Mouse (Mus musculus): ENCODE results near the gene B430306N03Rik. TPM values are rescaled to one million over a fixed set of nuclear protein-coding genes. Genes with fewer than 3 reads are reported as not detected.

The B430306N03Rik gene
- polyA plus RNA-seq, 1 experiment from 2014 or later = not detected

DNA sequence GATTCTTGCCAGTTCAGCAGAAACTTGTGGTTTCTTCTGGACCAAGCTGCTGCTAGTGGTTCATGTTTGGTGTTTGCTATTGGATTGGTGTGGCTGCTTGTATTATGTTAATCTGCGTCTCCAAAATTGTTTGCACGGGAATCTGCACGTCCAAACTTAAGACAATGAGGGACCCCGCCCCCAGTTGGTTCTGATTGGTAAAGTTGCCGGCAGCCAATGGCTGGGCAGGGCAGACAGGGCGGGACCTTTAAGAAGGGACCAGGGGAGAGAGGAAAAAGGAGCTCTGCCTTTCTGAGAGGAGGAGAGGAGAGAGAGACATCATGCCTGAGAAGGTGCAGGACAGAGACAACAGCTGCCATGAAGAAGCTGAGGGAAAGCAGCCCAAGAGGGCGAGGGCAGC, 40.2 kb upstream of the B430306N03Rik start:
- H3K4me2 ChIP-seq (ENCODE audit: low read length) = no peak overlapping the region
- H3K9ac ChIP-seq (replicated peaks; ENCODE audit: low read depth, low read length) = no peak overlapping the region
- no peak overlapping the region for H3K4me3 ChIP-seq (replicated peaks; ENCODE audit: low read length)
- ATAC-seq = no peak
- H3K4me1 ChIP-seq (replicated peaks; ENCODE audit: control insufficient read depth, insufficient read depth, low read length) = no peaks in the 10 kb centered on the region
- no peaks in the 10 kb centered on the region for H3K36me3 ChIP-seq (ENCODE audit: control insufficient read depth, insufficient read depth)
- no peaks in the 10 kb centered on the region for H3K27me3 ChIP-seq (replicated peaks; ENCODE audit: control insufficient read depth, insufficient read depth, low read length)
- no peak overlapping the region for H3K27ac ChIP-seq (ENCODE audit: low read length)
- no peaks in the 10 kb centered on the region for H3K9me3 ChIP-seq (ENCODE audit: control insufficient read depth, low read length)
- 49% methylated on average over 7 of the region's 7 CpGs for WGBS

DNA sequence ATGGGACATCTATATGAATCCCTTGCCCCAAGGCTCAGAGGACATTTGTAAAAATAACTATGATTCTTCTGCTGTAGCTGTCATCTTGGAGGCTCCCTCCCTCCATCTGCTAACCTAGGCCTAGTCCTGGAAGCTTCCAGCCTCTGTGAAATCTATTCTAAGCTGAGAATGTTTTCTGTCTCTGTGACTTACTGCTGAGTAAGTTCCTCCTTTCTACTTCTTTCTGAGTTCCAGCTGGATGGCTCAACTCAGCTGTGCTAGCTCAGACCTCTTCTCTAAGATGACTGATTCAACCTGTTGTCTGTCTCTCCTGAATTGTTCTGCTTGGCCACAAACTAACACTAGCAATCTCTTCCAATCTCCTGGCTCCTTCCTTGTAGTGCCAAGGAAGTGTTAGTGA, 37.6 kb upstream of the B430306N03Rik start:
- no peaks in the 10 kb centered on the region for H3K27me3 ChIP-seq (replicated peaks; ENCODE audit: control insufficient read depth, insufficient read depth, low read length)
- H3K27ac ChIP-seq (ENCODE audit: low read length) = no peak overlapping the region
- H3K4me1 ChIP-seq (replicated peaks; ENCODE audit: control insufficient read depth, insufficient read depth, low read length) = peaks cover 10% of the 10 kb centered on the region
- H3K9ac ChIP-seq (replicated peaks; ENCODE audit: low read depth, low read length) = no peak overlapping the region
- no peaks in the 10 kb centered on the region for H3K9me3 ChIP-seq (ENCODE audit: control insufficient read depth, low read length)
- no peak for ATAC-seq
- H3K36me3 ChIP-seq (ENCODE audit: control insufficient read depth, insufficient read depth) = no peaks in the 10 kb centered on the region
- no peak overlapping the region for H3K4me2 ChIP-seq (ENCODE audit: low read length)
- no peak overlapping the region for H3K4me3 ChIP-seq (replicated peaks; ENCODE audit: low read length)

GRCm38 (mm10) chr17:48279002-48279401, 36.9 kb upstream of the B430306N03Rik start:
- WGBS = 88% methylated on average over 4 of the region's 4 CpGs
- ATAC-seq = no peak

DNA sequence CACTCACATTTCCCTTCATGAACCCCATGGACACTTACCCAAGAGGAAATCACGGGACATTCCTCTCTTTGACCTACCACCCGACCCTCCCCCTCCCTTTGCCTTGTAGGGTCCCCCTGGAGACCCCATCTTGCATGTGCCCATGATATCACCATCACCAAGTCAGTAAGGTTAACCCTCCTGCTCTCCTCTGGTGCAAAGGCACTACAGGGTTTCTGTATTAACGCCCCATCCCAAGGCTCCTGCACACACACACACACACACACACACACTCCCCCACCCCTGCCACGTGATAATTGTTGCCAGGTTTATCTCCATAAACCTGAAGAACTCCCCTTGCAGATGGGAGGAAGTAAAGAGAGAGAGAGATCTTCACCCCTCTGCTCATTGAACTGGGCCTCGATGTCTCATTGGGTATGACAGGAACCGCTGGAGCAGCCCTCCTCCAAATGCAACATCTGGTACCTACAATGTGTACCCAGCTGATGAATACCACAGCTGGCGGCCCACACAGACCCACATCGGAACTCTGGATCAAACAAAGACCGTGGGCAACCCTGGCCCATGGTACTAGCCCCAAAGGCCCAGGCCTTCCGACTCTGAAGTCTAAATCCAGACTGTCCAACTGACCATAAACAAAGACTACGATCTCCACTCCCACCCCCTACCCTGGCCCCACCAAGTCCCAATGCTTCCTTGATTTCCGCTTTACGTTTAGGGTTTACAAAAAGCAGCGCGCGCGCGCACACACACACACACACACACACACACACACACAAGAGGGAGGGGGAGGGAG, 34.8 kb upstream of the B430306N03Rik start:
- Histone ChIP-seq H3K9me3 (ENCODE audit: control insufficient read depth, low read length) (no peaks in the 10 kb centered on the region), H3K4me2 (ENCODE audit: low read length) (peak overlapping the region; percentile 56), H3K27ac (ENCODE audit: low read length) (no peak overlapping the region), H3K36me3 (ENCODE audit: control insufficient read depth, insufficient read depth) (no peaks in the 10 kb centered on the region), H3K9ac (replicated peaks; ENCODE audit: low read depth, low read length) (peak overlapping the region; percentile 49), H3K27me3 (replicated peaks; ENCODE audit: control insufficient read depth, insufficient read depth, low read length) (no peaks in the 10 kb centered on the region), H3K4me1 (replicated peaks; ENCODE audit: control insufficient read depth, insufficient read depth, low read length) (peaks cover 10% of the 10 kb centered on the region), H3K4me3 (replicated peaks; ENCODE audit: low read length) (peak overlapping the region; percentile 30)
- 24% methylated on average over 18 of the region's 18 CpGs for WGBS
- peak; percentile 78 for ATAC-seq

More at GRCm38 (mm10) chr17:48279002-48279401, 36.9 kb upstream of the B430306N03Rik start:
- H3K9ac ChIP-seq (replicated peaks; ENCODE audit: low read depth, low read length) = no peak overlapping the region
- H3K4me2 ChIP-seq (ENCODE audit: low read length) = no peak overlapping the region
- H3K36me3 ChIP-seq (ENCODE audit: control insufficient read depth, insufficient read depth) = no peaks in the 10 kb centered on the region
- no peak overlapping the region for H3K27ac ChIP-seq (ENCODE audit: low read length)
- no peak overlapping the region for H3K4me3 ChIP-seq (replicated peaks; ENCODE audit: low read length)
- H3K27me3 ChIP-seq (replicated peaks; ENCODE audit: control insufficient read depth, insufficient read depth, low read length) = no peaks in the 10 kb centered on the region
- no peaks in the 10 kb centered on the region for H3K9me3 ChIP-seq (ENCODE audit: control insufficient read depth, low read length)
- H3K4me1 ChIP-seq (replicated peaks; ENCODE audit: control insufficient read depth, insufficient read depth, low read length) = peaks cover 10% of the 10 kb centered on the region

GRCm38 (mm10) chr17:48281739-48282085, 34.2 kb upstream of the B430306N03Rik start:
- Histone ChIP-seq H3K4me1 (replicated peaks; ENCODE audit: control insufficient read depth, insufficient read depth, low read length) (peaks cover 10% of the 10 kb centered on the region), H3K36me3 (ENCODE audit: control insufficient read depth, insufficient read depth) (no peaks in the 10 kb centered on the region), H3K27me3 (replicated peaks; ENCODE audit: control insufficient read depth, insufficient read depth, low read length) (no peaks in the 10 kb centered on the region), H3K27ac (ENCODE audit: low read length) (no peak overlapping the region), H3K9me3 (ENCODE audit: control insufficient read depth, low read length) (no peaks in the 10 kb centered on the region), H3K4me2 (ENCODE audit: low read length) (peak overlapping the region; percentile 56), H3K9ac (replicated peaks; ENCODE audit: low read depth, low read length) (peak overlapping the region; percentile 49), H3K4me3 (replicated peaks; ENCODE audit: low read length) (peak overlapping the region; percentile 30)
- 1% methylated on average over 3 of the region's 3 CpGs for WGBS
- ATAC-seq = peak; percentile 76

DNA sequence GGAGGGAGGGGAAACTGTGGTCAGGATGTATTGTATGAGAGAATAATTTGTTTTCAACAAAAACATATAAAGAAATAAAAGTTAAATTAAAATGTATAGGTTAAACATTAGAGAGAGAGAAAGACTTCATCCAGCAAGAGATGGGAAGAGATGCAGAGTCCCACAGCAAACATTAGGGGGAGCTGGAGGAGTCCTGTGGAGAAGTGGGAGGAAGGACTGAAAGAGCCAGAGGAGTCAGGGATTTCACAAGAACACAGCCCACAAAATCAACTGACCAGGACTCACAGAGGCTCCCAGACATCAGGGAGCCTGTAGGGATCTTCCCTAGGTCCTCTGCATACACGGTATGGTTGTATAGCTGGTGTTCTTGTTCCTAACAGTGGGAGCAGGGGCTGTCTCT, 29.2 kb upstream of the B430306N03Rik start:
- no peak for ATAC-seq
- Histone ChIP-seq H3K9me3 (ENCODE audit: control insufficient read depth, low read length) (0 out of 2 replicates have a peak, but pooled peaks cover 2% of the 10 kb centered on the region), H3K4me1 (replicated peaks; ENCODE audit: control insufficient read depth, insufficient read depth, low read length) (peaks cover 3% of the 10 kb centered on the region; the same call in 1 of the 2 replicates), H3K27me3 (replicated peaks; ENCODE audit: control insufficient read depth, insufficient read depth, low read length) (no peaks in the 10 kb centered on the region), H3K27ac (ENCODE audit: low read length) (no peak overlapping the region), H3K4me2 (ENCODE audit: low read length) (no peak overlapping the region), H3K9ac (replicated peaks; ENCODE audit: low read depth, low read length) (no peak overlapping the region), H3K4me3 (replicated peaks; ENCODE audit: low read length) (no peak overlapping the region), H3K36me3 (ENCODE audit: control insufficient read depth, insufficient read depth) (no peaks in the 10 kb centered on the region)
- WGBS = 61% methylated on average over 1 of the region's 1 CpGs

- Histone ChIP-seq H3K9me3 (ENCODE audit: control insufficient read depth, low read length) (0 out of 2 replicates have a peak, but pooled peaks cover 2% of the 10 kb centered on the region), H3K27ac (ENCODE audit: low read length) (no peak overlapping the region), H3K36me3 (ENCODE audit: control insufficient read depth, insufficient read depth) (no peaks in the 10 kb centered on the region), H3K4me3 (replicated peaks; ENCODE audit: low read length) (no peak overlapping the region), H3K9ac (replicated peaks; ENCODE audit: low read depth, low read length) (no peak overlapping the region), H3K27me3 (replicated peaks; ENCODE audit: control insufficient read depth, insufficient read depth, low read length) (no peaks in the 10 kb centered on the region), H3K4me1 (replicated peaks; ENCODE audit: control insufficient read depth, insufficient read depth, low read length) (peaks cover 2% of the 10 kb centered on the region; the same call in 1 of the 2 replicates), H3K4me2 (ENCODE audit: low read length) (no peak overlapping the region)
- no peak for ATAC-seq
- WGBS = 71% methylated on average over 2 of the region's 2 CpGs
These were observed 28.7 kb upstream of the B430306N03Rik start for GRCm38 (mm10) chr17:48287276-48287675.

GRCm38 (mm10) chr17:48293500-48294194, 22.3 kb upstream of the B430306N03Rik start:
- Histone ChIP-seq H3K27me3 (replicated peaks; ENCODE audit: control insufficient read depth, insufficient read depth, low read length) (no peaks in the 10 kb centered on the region), H3K4me1 (replicated peaks; ENCODE audit: control insufficient read depth, insufficient read depth, low read length) (no peaks in the 10 kb centered on the region), H3K4me2 (ENCODE audit: low read length) (no peak overlapping the region), H3K9ac (replicated peaks; ENCODE audit: low read depth, low read length) (no peak overlapping the region), H3K4me3 (replicated peaks; ENCODE audit: low read length) (no peak overlapping the region), H3K9me3 (ENCODE audit: control insufficient read depth, low read length) (0 out of 2 replicates have a peak, but pooled peaks cover 2% of the 10 kb centered on the region), H3K27ac (ENCODE audit: low read length) (no peak overlapping the region), H3K36me3 (ENCODE audit: control insufficient read depth, insufficient read depth) (no peaks in the 10 kb centered on the region)
- WGBS = 83% methylated on average over 5 of the region's 5 CpGs
- no peak for ATAC-seq

DNA sequence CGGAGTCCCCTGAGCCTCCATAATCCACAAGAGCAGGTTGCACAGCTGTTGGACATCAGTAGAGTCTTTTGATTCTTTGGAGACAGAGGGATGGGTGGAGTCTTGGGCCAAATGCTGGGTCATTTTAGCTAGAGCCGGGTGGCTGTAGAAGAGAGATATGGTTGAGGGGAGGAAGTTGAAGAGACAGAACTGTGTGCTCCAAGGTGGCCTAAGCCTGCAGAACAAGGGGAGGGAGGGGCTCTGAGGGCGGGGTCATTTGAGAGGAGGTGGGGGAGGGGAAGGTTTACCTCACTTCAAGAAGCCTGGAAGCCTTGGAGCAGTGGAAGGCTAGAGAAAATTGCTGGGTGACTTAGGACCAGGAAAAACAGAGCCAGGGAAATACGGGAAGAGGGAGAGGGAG, 16.7 kb upstream of the B430306N03Rik start, which contains the start of gene Treml2:
Gene Treml2, plus strand, starts transcription at position 296 of the 400 bp plus-strand sequence.
- Histone ChIP-seq H3K9ac (replicated peaks; ENCODE audit: low read depth, low read length) (no peak within 1 kb of the TSS), H3K4me3 (replicated peaks; ENCODE audit: low read length) (no peak within 1 kb of the TSS), H3K36me3 (ENCODE audit: control insufficient read depth, insufficient read depth) (no peaks in the 10 kb centered on the region), H3K4me2 (ENCODE audit: low read length) (no peak within 1 kb of the TSS), H3K27ac (ENCODE audit: low read length) (no peak within 1 kb of the TSS), H3K4me1 (replicated peaks; ENCODE audit: control insufficient read depth, insufficient read depth, low read length) (no peaks in the 10 kb centered on the region), H3K9me3 (ENCODE audit: control insufficient read depth, low read length) (no peaks in the 10 kb centered on the region), H3K27me3 (replicated peaks; ENCODE audit: control insufficient read depth, insufficient read depth, low read length) (no peaks in the 10 kb centered on the region)
- WGBS = 35% methylated on average over 3 of the region's 4 CpGs
- ATAC-seq = no peak

All from forebrain, embryonic 16.5 days (tissue).